Mouse (Mus musculus) C2C12 (cell line): ENCODE measurements around the gene Dyrk1a. TPM values are rescaled to one million over a fixed set of nuclear protein-coding genes. Genes with fewer than 3 reads are reported as not detected.

Experiments used
- H3K27me3 ChIP-seq: one replicate; pipeline ENCODE4 v1.6.1; 2011; ENCODE audit not compliant: control insufficient read depth, insufficient read depth, insufficient read length
- H3K36me3 ChIP-seq: one replicate; pipeline ENCODE4 v1.6.1; 2011; ENCODE audit not compliant: control insufficient read depth, insufficient read depth
- H3K4me3 ChIP-seq: one replicate; pipeline ENCODE4 v1.5.1; 2011; ENCODE audit warnings: mild to moderate bottlenecking, control low read depth; ENCODE audit not compliant: poor library complexity, insufficient read depth, severe bottlenecking
- H3K79me2 ChIP-seq: one replicate; pipeline ENCODE4 v1.6.1; 2011; ENCODE audit not compliant: control insufficient read depth, insufficient read depth
- H3K79me3 ChIP-seq: one replicate; pipeline ENCODE4 v1.6.1; 2011; ENCODE audit warnings: low read depth, control low read depth
- H3ac ChIP-seq: one replicate; pipeline ENCODE3; 2011; ENCODE audit warnings: low read depth; ENCODE audit not compliant: control insufficient read depth, insufficient read length
- CEBPB ChIP-seq: IDR thresholded peaks from one replicate; pipeline ENCODE4 v1.6.1; 2011; ENCODE audit warnings: low read depth, mild to moderate bottlenecking, control low read depth, moderate library complexity
- CTCF ChIP-seq: IDR thresholded peaks from one replicate; pipeline ENCODE4 v1.5.1; 2011; ENCODE audit not compliant: control insufficient read depth, insufficient read depth, insufficient read length
- FOSL1 ChIP-seq: IDR thresholded peaks from one replicate; pipeline ENCODE4 v1.8.0; 2011; ENCODE audit warnings: mild to moderate bottlenecking, low read length; ENCODE audit not compliant: poor library complexity, insufficient read depth, severe bottlenecking
- MAX ChIP-seq: IDR thresholded peaks from one replicate; pipeline ENCODE4 v1.6.1; 2011; ENCODE audit warnings: mild to moderate bottlenecking, control low read depth
- MYOD1 ChIP-seq: IDR thresholded peaks from one replicate; pipeline ENCODE4 v1.6.1; 2011; ENCODE audit warnings: low read depth; ENCODE audit not compliant: control insufficient read depth, insufficient read length
- MYOG ChIP-seq: IDR thresholded peaks from one replicate; pipeline ENCODE4 v1.6.1; 2011; ENCODE audit not compliant: control insufficient read depth, insufficient read length; ENCODE audit errors: extremely low read depth
- USF1 ChIP-seq: IDR thresholded peaks from one replicate; pipeline ENCODE4 v1.6.1; 2011; ENCODE audit warnings: low read depth, mild to moderate bottlenecking, control low read depth, moderate library complexity
- polyA plus RNA-seq: library from polyadenylated mRNA; unstranded; fragments of >200 nt; fragmentation: generic; extraction: Trizol; gene quantifications from one replicate; pipeline ENCODE4 v1.2.1, GENCODE M21; 2012; ENCODE audit warnings: missing spikeins

The Dyrk1a gene
- polyA plus RNA-seq, 1 experiment = 17.3 TPM

GRCm38 (mm10) chr16:94566124-94566523 is 3.7 kb upstream of the Dyrk1a start:
- H3K79me2 ChIP-seq = peaks cover 14% of the 10 kb centered on the region
- H3K4me3 ChIP-seq = no peak overlapping the region
- H3K36me3 ChIP-seq = no peaks in the 10 kb centered on the region
- TF ChIP-seq FOSL1 (no peak), MYOG (no peak), MAX (no peak), MYOD1 (no peak), CEBPB (no peak), USF1 (no peak), CTCF (no peak)
- no peaks in the 10 kb centered on the region for H3K27me3 ChIP-seq
- no peak overlapping the region for H3ac ChIP-seq
- peaks cover 5% of the 10 kb centered on the region for H3K79me3 ChIP-seq

- no peak overlapping the region for H3K4me3 ChIP-seq
- H3K79me3 ChIP-seq = peaks cover 14% of the 10 kb centered on the region
- no peaks in the 10 kb centered on the region for H3K27me3 ChIP-seq
- H3K79me2 ChIP-seq = peaks cover 23% of the 10 kb centered on the region
- no peak overlapping the region for H3ac ChIP-seq
- TF ChIP-seq CEBPB (no peak), USF1 (no peak), CTCF (no peak), FOSL1 (no peak), MAX (no peak), MYOG (no peak), MYOD1 (no peak)
- no peaks in the 10 kb centered on the region for H3K36me3 ChIP-seq
Observed at GRCm38 (mm10) chr16:94566834-94567585, 2.8 kb upstream of the Dyrk1a start.

GRCm38 (mm10) chr16:94567751-94568150 is 2.1 kb upstream of the Dyrk1a start:
- Histone ChIP-seq H3K36me3 (no peaks in the 10 kb centered on the region), H3K79me2 (peaks cover 30% of the 10 kb centered on the region), H3K79me3 (peaks cover 21% of the 10 kb centered on the region), H3ac (no peak overlapping the region), H3K4me3 (no peak overlapping the region), H3K27me3 (no peaks in the 10 kb centered on the region)
- TF ChIP-seq MYOD1 (no peak), USF1 (no peak), MAX (no peak), FOSL1 (no peak), CTCF (no peak), CEBPB (no peak), MYOG (no peak)

- no peaks in the 10 kb centered on the region for H3K27me3 ChIP-seq
- no peak for TF ChIP-seq CTCF
- TF ChIP-seq CEBPB = no peak
- TF ChIP-seq MYOG = no peak
- no peak for TF ChIP-seq MAX
- TF ChIP-seq MYOD1 = no peak
- no peak for TF ChIP-seq USF1
- TF ChIP-seq FOSL1 = no peak
- H3K79me2 ChIP-seq = peaks cover 39% of the 10 kb centered on the region
- H3K36me3 ChIP-seq = no peaks in the 10 kb centered on the region
- H3K79me3 ChIP-seq = peaks cover 30% of the 10 kb centered on the region
- H3K4me3 ChIP-seq = peak overlapping the region; percentile 34
- peak overlapping the region; percentile 85 for H3ac ChIP-seq
Observed at GRCm38 (mm10) chr16:94568335-94569228, 1.2 kb upstream of the Dyrk1a start.

- Histone ChIP-seq H3K27me3 (no peaks in the 10 kb centered on the region), H3K36me3 (no peaks in the 10 kb centered on the region), H3ac (peak overlapping the region; percentile 88), H3K4me3 (peak overlapping the region; percentile 75), H3K79me3 (peaks cover 49% of the 10 kb centered on the region), H3K79me2 (peaks cover 58% of the 10 kb centered on the region)
- no peak for TF ChIP-seq CEBPB
- TF ChIP-seq CTCF = no peak
- no peak for TF ChIP-seq USF1
- TF ChIP-seq MYOG = no peak
- no peak for TF ChIP-seq MAX
- TF ChIP-seq FOSL1 = no peak
- TF ChIP-seq MYOD1 = no peak
Observed at GRCm38 (mm10) chr16:94570361-94571041, 691 bp downstream of the Dyrk1a start.
